Mouse (Mus musculus): ENCODE measurements at regions not wholly inside any gene's neighbourhood (a gene's known extent, or its start where the extent isn't known, plus 50 kb on each side); places are given as distances from the start of the nearest gene placed in this dataset.

DNA sequence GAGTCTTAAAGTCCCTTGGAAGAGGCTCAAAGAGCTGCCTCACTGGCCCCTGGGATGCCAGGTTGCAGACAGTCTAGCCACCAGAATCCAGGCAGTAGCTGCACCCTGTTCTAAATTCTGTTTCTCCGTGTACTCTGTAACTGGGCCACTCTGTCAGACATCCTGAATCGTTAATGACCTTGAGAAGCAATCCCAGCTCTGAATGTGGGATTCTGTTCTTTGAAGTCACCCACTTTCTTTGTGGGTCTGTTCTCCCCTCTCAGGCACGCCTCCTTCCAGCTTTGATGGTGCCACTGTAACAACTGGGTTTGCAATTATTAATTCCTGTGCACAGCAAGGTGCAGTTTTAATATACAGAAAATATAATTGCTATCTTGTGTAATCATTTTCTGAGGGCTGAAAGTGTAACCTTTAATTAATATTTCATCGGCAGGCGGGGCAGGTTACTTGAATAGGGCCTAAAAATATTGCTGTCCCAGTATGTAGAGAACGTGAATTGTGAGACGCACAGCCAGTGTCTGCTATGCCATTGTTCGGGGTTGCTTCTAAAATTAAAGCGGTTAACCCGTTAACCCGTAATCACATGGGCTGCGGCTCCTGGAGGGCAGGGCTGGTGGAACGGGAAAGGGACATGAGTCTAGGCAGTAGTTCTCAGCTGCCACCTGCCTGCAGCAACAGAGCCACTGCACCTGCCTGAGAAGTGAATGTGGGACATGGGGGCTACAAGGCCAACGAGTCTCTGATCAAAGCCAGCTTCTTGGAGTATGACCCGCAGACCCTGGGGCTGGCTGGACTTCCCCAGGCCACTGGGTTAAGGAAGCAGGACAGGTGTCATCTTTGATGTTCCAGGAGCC is 64.3 kb upstream of the Id2 start:
- TF ChIP-seq CHD2 (IDR thresholded peaks at IDR 0.05; ENCODE audit: low read depth, low read length) = no peak
- TF ChIP-seq ZC3H11A (IDR thresholded peaks at IDR 0.05; ENCODE audit: borderline replicate concordance, low read depth, low read length) = no peak
- no peak for TF ChIP-seq MAFK (IDR thresholded peaks at IDR 0.05; ENCODE audit: insufficient read depth, low read depth, low read length)
